Mouse (Mus musculus) lung, embryonic 15.5 days (tissue): ENCODE data around the gene Bcl7b. TPM values are rescaled to one million over a fixed set of nuclear protein-coding genes. Genes with fewer than 3 reads are reported as not detected.

Experiments used
- ATAC-seq: fragments of 200-750 bp; cut with Nextera tagmentation; 2 replicates; pipeline ENCODE4 v1.8.0; 2017; ENCODE audit warnings: moderate number of reproducible peaks, borderline replicate concordance; ENCODE audit not compliant: low FRiP score, low TSS enrichment; ENCODE audit errors: extremely low read depth
- H3K27ac ChIP-seq: fragments of 300-500 bp; sonication (generic); 2 replicates; pipeline ENCODE4 v1.5.1; 2015; ENCODE audit warnings: moderate library complexity, mild to moderate bottlenecking, inconsistent platforms
- H3K27me3 ChIP-seq: fragments of 300-500 bp; sonication (generic); 2 replicates; pipeline ENCODE4 v1.6.1; 2015; ENCODE audit warnings: inconsistent platforms
- H3K36me3 ChIP-seq: fragments of 300-500 bp; sonication (generic); 2 replicates; pipeline ENCODE4 v1.6.1; 2015; ENCODE audit warnings: inconsistent platforms
- H3K4me1 ChIP-seq: fragments of 300-500 bp; sonication (generic); 2 replicates; pipeline ENCODE4 v1.6.1; 2015; ENCODE audit warnings: inconsistent platforms
- H3K4me2 ChIP-seq: fragments of 300-500 bp; sonication (generic); 2 replicates; pipeline ENCODE4 v1.6.1; 2015; ENCODE audit warnings: inconsistent platforms, mild to moderate bottlenecking, moderate library complexity
- H3K4me3 ChIP-seq: fragments of 300-500 bp; sonication (generic); 2 replicates; pipeline ENCODE4 v1.5.1; 2015; ENCODE audit warnings: mild to moderate bottlenecking, inconsistent platforms
- H3K9ac ChIP-seq: fragments of 300-500 bp; sonication (generic); 2 replicates; pipeline ENCODE4 v1.6.1; 2015; ENCODE audit warnings: inconsistent platforms
- H3K9me3 ChIP-seq: fragments of 300-500 bp; sonication (generic); 2 replicates; pipeline ENCODE4 v1.6.1; 2016; ENCODE audit warnings: inconsistent platforms
- WGBS: fragments of 180-500 bp; shearing (Covaris S2); methylation state at CpG from one replicate; pipeline ENCODE4 v1.1.7; 2015; 5-methylcytosine and 5-hydroxymethylcytosine counted together
- polyA plus RNA-seq: library from polyadenylated mRNA; unstranded; fragments of >200 nt; fragmentation: Nextera tagmentation; extraction: Ambion mirVana; gene quantifications from 2 replicates; pipeline ENCODE4 v1.2.1, GENCODE M21; 2015

Bcl7b gene
- polyA plus RNA-seq, result 48.7 and 49.2 TPM in 2 replicates

- WGBS, result 2% methylated on average over 83 of the region's 95 CpGs
- no peaks in the 10 kb centered on the region for H3K9me3 ChIP-seq
- peak within 1 kb of the TSS; percentile 64 for H3K4me3 ChIP-seq
- H3K4me2 ChIP-seq, result peak within 1 kb of the TSS; percentile 86
- peak within 1 kb of the TSS; percentile 73 for H3K9ac ChIP-seq
- no peaks in the 10 kb centered on the region for H3K27me3 ChIP-seq
- peaks cover 20% of the 10 kb centered on the region for H3K36me3 ChIP-seq
- peaks cover 11% of the 10 kb centered on the region for H3K4me1 ChIP-seq
- H3K27ac ChIP-seq, result peak within 1 kb of the TSS; percentile 97
- ATAC-seq, result peak; percentile 98
Measured at GRCm38 (mm10) chr5:135168063-135169062, at the start of gene Bcl7b. TSS of gene Bcl7b (plus strand) at chr5:135168283.

- WGBS, result 7% methylated on average over 6 of the region's 6 CpGs
- peak; percentile 64 for ATAC-seq
- Histone ChIP-seq H3K9me3 (no peaks in the 10 kb centered on the region), H3K4me1 (peaks cover 7% of the 10 kb centered on the region), H3K4me2 (peak overlapping the region; percentile 24; the same call in 1 of the 2 replicates), H3K9ac (no peak overlapping the region), H3K27me3 (peaks cover 15% of the 10 kb centered on the region), H3K4me3 (no peak overlapping the region), H3K36me3 (no peaks in the 10 kb centered on the region), H3K27ac (peak overlapping the region; percentile 50)
Measured at GRCm38 (mm10) chr5:135118589-135119081, 49.4 kb upstream of the Bcl7b start.

DNA sequence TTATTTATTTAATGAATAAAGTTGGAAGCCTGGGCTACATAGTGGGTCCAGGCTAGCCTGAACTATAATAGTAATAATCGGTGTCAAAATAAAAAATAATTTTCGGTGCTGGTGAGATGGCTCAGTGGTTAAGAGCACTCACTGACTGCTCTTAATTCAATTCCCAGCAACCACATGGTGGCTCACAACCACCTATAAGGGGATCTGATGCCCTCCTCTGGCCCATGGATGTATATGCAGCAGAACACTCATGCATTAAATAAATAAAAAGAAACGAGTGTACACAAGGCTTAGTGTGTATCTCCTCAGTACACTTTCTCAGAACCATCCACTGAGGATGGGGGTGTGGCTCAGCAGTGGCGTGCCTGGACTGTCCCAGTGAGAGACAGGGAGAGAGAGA lies 47.3 kb upstream of the Bcl7b start:
- ATAC-seq, result no peak
- no peaks in the 10 kb centered on the region for H3K36me3 ChIP-seq
- H3K9ac ChIP-seq, result no peak overlapping the region
- H3K4me1 ChIP-seq, result peaks cover 7% of the 10 kb centered on the region
- no peaks in the 10 kb centered on the region for H3K9me3 ChIP-seq
- WGBS, result 52% methylated on average over 4 of the region's 4 CpGs
- H3K4me2 ChIP-seq, result no peak overlapping the region
- peaks cover 15% of the 10 kb centered on the region for H3K27me3 ChIP-seq
- H3K4me3 ChIP-seq, result no peak overlapping the region
- H3K27ac ChIP-seq, result no peak overlapping the region

DNA sequence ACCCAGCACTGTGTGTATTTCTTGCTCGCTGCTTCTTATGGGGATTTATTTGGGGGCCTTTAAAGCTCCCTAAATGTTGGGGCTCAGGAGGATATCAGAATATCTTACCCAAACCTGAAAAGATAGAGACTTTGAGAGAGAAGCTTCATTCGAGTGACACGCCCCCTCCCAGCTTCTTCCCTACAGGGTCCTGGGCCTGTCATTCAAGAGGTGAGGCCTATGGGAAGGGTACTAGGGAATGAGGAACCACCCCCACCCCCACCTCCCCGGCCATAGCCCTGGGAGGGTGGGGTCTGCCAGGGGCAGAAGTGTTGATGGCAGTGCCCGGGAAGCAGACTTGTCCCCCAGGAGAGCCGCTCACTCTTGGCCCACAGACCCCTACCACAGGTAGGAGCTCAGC lies 42.0 kb upstream of the Bcl7b start:
- no peak for ATAC-seq
- H3K9me3 ChIP-seq, result no peaks in the 10 kb centered on the region
- H3K4me2 ChIP-seq, result no peak overlapping the region
- H3K4me1 ChIP-seq, result no peaks in the 10 kb centered on the region
- 51% methylated on average over 6 of the region's 6 CpGs for WGBS
- no peak overlapping the region for H3K9ac ChIP-seq
- H3K27ac ChIP-seq, result no peak overlapping the region
- H3K4me3 ChIP-seq, result no peak overlapping the region
- H3K27me3 ChIP-seq, result peaks cover 11% of the 10 kb centered on the region
- H3K36me3 ChIP-seq, result no peaks in the 10 kb centered on the region

DNA sequence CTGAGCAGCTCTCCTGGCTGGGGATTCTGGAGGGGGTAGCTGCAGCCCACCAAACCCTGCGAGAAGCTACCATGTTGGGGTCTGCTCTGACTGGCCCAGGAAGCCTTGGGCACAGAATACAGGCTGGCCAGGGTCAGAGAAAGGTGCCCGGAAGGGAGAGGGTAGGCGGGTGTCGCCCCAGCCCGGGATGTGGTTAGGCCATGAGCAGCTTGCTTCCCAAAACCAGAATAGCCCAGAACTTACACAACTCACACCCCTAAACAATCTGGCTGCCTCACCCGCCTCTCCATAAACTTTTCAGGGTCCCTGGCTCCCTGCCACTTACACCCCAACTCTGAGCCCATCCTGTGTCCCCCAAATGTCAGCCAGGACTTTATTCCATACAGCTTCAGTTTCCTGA lies 40.4 kb upstream of the Bcl7b start:
- H3K4me2 ChIP-seq, result no peak overlapping the region
- peaks cover 9% of the 10 kb centered on the region for H3K27me3 ChIP-seq
- no peak for ATAC-seq
- no peaks in the 10 kb centered on the region for H3K9me3 ChIP-seq
- H3K27ac ChIP-seq, result no peak overlapping the region
- no peak overlapping the region for H3K4me3 ChIP-seq
- H3K4me1 ChIP-seq, result no peaks in the 10 kb centered on the region
- WGBS, result 77% methylated on average over 6 of the region's 6 CpGs
- no peak overlapping the region for H3K9ac ChIP-seq
- H3K36me3 ChIP-seq, result no peaks in the 10 kb centered on the region

DNA sequence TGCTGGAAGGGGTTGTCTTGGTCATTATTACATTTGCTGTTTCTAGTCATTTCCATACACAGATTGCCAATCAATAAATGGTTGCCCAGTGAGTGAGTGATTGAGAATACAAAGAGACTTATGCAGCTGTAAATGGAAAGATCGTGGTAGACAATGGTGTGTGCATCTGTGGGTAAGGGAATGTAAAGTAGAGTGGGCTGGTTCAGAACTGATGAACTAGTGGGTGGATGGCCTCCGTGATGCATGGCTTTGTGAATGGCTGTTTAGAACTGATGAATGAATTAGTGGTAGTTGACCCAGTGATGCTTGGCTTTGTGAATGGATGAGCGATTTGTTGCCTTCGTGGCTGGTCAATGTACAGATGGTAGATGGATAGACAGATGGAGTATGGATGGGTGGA lies 38.3 kb upstream of the Bcl7b start:
- no peak overlapping the region for H3K9ac ChIP-seq
- peaks cover 29% of the 10 kb centered on the region for H3K27me3 ChIP-seq
- WGBS, result 82% methylated on average over 4 of the region's 4 CpGs
- H3K4me1 ChIP-seq, result peaks cover 8% of the 10 kb centered on the region; the same call in 1 of the 2 replicates
- no peaks in the 10 kb centered on the region for H3K36me3 ChIP-seq
- H3K4me2 ChIP-seq, result no peak overlapping the region
- no peaks in the 10 kb centered on the region for H3K9me3 ChIP-seq
- ATAC-seq, result no peak
- H3K27ac ChIP-seq, result no peak overlapping the region
- no peak overlapping the region for H3K4me3 ChIP-seq

DNA sequence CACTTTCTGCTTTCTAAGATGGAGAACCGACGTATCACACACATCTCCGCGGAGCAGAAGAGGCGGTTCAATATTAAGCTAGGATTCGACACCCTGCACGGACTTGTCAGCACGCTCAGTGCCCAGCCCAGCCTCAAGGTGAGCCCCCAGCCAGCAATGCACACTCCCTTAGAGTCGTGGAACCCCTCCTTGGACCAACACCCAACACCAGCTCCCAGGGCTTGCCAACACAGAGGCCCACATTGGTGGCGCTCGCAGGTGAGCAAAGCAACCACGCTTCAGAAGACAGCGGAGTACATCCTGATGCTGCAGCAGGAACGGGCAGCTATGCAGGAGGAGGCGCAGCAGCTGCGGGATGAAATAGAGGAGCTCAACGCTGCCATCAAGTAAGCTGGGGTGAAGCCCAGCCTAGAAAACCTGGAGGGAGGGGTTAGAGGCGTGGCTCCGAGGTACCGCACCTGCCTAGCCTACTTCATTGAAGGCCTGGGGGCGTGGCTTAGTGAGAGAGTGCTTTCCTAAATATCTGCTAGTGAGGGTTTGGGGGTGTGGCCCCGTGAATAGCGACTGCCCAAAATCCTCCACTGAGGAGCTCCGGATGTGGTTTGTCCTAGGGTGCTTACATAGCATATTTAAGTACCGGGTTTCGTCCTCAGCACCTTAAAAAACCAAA lies 34.2 kb upstream of the Bcl7b start:
- Histone ChIP-seq H3K27ac (no peak overlapping the region), H3K4me2 (peak overlapping the region; percentile 50), H3K4me3 (peak overlapping the region; percentile 18), H3K27me3 (peaks cover 29% of the 10 kb centered on the region), H3K4me1 (peaks cover 8% of the 10 kb centered on the region; the same call in 1 of the 2 replicates), H3K9ac (no peak overlapping the region), H3K9me3 (no peaks in the 10 kb centered on the region), H3K36me3 (no peaks in the 10 kb centered on the region)
- 3% methylated on average over 26 of the region's 26 CpGs for WGBS
- peak; percentile 73 for ATAC-seq

- Histone ChIP-seq H3K9me3 (no peaks in the 10 kb centered on the region), H3K27ac (no peak overlapping the region), H3K27me3 (peaks cover 29% of the 10 kb centered on the region), H3K4me1 (peaks cover 8% of the 10 kb centered on the region; the same call in 1 of the 2 replicates), H3K4me3 (peak overlapping the region; percentile 18), H3K9ac (no peak overlapping the region), H3K36me3 (no peaks in the 10 kb centered on the region), H3K4me2 (peak overlapping the region; percentile 50)
- no peak for ATAC-seq
- WGBS, result 4% methylated on average over 8 of the region's 8 CpGs
Measured at GRCm38 (mm10) chr5:135134534-135134933, 33.5 kb upstream of the Bcl7b start.

GRCm38 (mm10) chr5:135139881-135140280 lies 28.2 kb upstream of the Bcl7b start:
- Histone ChIP-seq H3K4me3 (no peak overlapping the region), H3K4me1 (no peaks in the 10 kb centered on the region), H3K36me3 (no peaks in the 10 kb centered on the region), H3K27ac (no peak overlapping the region), H3K27me3 (no peaks in the 10 kb centered on the region; the same call in 1 of the 2 replicates), H3K9me3 (no peaks in the 10 kb centered on the region), H3K4me2 (no peak overlapping the region), H3K9ac (no peak overlapping the region)
- ATAC-seq, result no peak
- 63% methylated on average over 2 of the region's 2 CpGs for WGBS

- WGBS, result 49% methylated on average over 4 of the region's 4 CpGs
- Histone ChIP-seq H3K4me1 (peaks cover 5% of the 10 kb centered on the region; the same call in 1 of the 2 replicates), H3K4me3 (no peak overlapping the region), H3K9me3 (no peaks in the 10 kb centered on the region), H3K27ac (no peak overlapping the region), H3K36me3 (no peaks in the 10 kb centered on the region), H3K4me2 (no peak overlapping the region), H3K9ac (no peak overlapping the region), H3K27me3 (no peaks in the 10 kb centered on the region)
- no peak for ATAC-seq
Measured at GRCm38 (mm10) chr5:135144469-135144868, 23.6 kb upstream of the Bcl7b start.

- Histone ChIP-seq H3K4me1 (peaks cover 8% of the 10 kb centered on the region), H3K9ac (no peak overlapping the region), H3K36me3 (no peaks in the 10 kb centered on the region), H3K27ac (no peak overlapping the region), H3K4me2 (no peak overlapping the region), H3K4me3 (no peak overlapping the region), H3K27me3 (no peaks in the 10 kb centered on the region), H3K9me3 (no peaks in the 10 kb centered on the region)
- WGBS, result 76% methylated on average over 3 of the region's 3 CpGs
- ATAC-seq, result no peak
Measured at GRCm38 (mm10) chr5:135145532-135145931, 22.6 kb upstream of the Bcl7b start.

DNA sequence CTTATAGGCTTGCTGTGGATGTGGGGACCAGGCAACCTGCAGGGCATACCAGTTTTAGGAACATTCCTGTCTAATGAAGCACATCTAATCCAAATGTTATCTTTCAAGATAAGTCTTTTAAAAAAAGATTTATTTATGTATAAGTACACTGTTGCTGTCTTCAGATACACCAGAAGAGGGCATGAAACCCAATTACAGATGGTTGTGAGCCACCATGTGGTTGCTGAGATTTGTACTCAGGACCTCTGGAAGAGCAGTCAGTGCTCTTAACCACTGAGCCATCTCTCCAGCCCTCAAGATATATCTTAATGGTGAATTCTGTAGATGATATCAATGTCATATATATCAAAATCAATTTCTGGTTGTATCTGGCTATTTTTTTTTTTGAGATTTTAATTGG lies 22.1 kb upstream of the Bcl7b start:
- Histone ChIP-seq H3K27me3 (no peaks in the 10 kb centered on the region), H3K4me3 (no peak overlapping the region), H3K4me1 (peaks cover 13% of the 10 kb centered on the region), H3K4me2 (no peak overlapping the region), H3K9ac (no peak overlapping the region), H3K27ac (no peak overlapping the region), H3K36me3 (no peaks in the 10 kb centered on the region), H3K9me3 (no peaks in the 10 kb centered on the region)
- no peak for ATAC-seq
